Mouse (Mus musculus) hindbrain, postnatal 0 days (tissue): Measurements from ENCODE around the gene Cldn1. TPM values are rescaled to one million over a fixed set of nuclear protein-coding genes. Genes with fewer than 3 reads are reported as not detected.

Experiments used
- ATAC-seq: fragments of 200-750 bp; cut with Nextera tagmentation; 2 replicates; pipeline ENCODE4 v1.8.0; 2017; ENCODE audit warnings: mild to moderate bottlenecking, moderate TSS enrichment, moderate library complexity
- DNase-seq: peaks from one replicate; pipeline ENCODE4 v3.0.0-alpha.2; 2015; ENCODE audit warnings: low spot score
- H3K27ac ChIP-seq: fragments of 300-500 bp; sonication (generic); 2 replicates; pipeline ENCODE4 v1.5.1; 2014; ENCODE audit warnings: mild to moderate bottlenecking
- H3K27me3 ChIP-seq: fragments of 300-500 bp; sonication (generic); 2 replicates; pipeline ENCODE4 v1.6.1; 2014; ENCODE audit warnings: low read length, mixed read lengths; ENCODE audit not compliant: insufficient read depth
- H3K36me3 ChIP-seq: fragments of 300-500 bp; sonication (generic); 2 replicates; pipeline ENCODE4 v1.6.1; 2014; ENCODE audit warnings: low read length, mixed read lengths; ENCODE audit not compliant: insufficient read depth
- H3K4me1 ChIP-seq: fragments of 300-500 bp; sonication (generic); 2 replicates; pipeline ENCODE4 v1.6.1; 2014; ENCODE audit warnings: antibody characterized with exemption, low read length, mixed read lengths; ENCODE audit not compliant: insufficient read depth
- H3K4me2 ChIP-seq: fragments of 300-500 bp; sonication (generic); 2 replicates; pipeline ENCODE4 v1.6.1; 2014; ENCODE audit warnings: low read depth, mild to moderate bottlenecking, low read length, moderate library complexity, mixed read lengths
- H3K4me3 ChIP-seq: fragments of 300-500 bp; sonication (generic); 2 replicates; pipeline ENCODE4 v1.5.1; 2014; ENCODE audit warnings: low read length
- H3K9ac ChIP-seq: fragments of 300-500 bp; sonication (generic); replicated peaks from 2 replicates; pipeline ENCODE4 v1.6.1; 2014; ENCODE audit warnings: mild to moderate bottlenecking, low read length, moderate library complexity, mixed read lengths
- H3K9me3 ChIP-seq: fragments of 300-500 bp; sonication (generic); 2 replicates; pipeline ENCODE4 v1.6.1; 2016; ENCODE audit warnings: low read length, mixed read lengths
- CTCF ChIP-seq: IDR thresholded peaks from 2 replicates; pipeline ENCODE4 v1.5.1; 2016; ENCODE audit warnings: antibody characterized with exemption, control low read depth, low read depth
- WGBS: fragments of 180-500 bp; shearing (Covaris S2); extraction: QIAGEN DNeasy Blood & Tissue Kit; methylation state at CpG from one replicate; pipeline ENCODE4 v1.1.7; 2014; 5-methylcytosine and 5-hydroxymethylcytosine counted together
- polyA plus RNA-seq: library from polyadenylated mRNA; unstranded; fragments of >200 nt; fragmentation: Nextera tagmentation; extraction: Ambion mirVana; gene quantifications from 2 replicates; pipeline ENCODE4 v1.2.1, GENCODE M21; 2015
- total RNA-seq: library from RNA; depleted of rRNA; stranded (reverse); fragments of >200 nt; gene quantifications from 2 replicates; pipeline ENCODE4 v1.2.3, GENCODE M21; 2014

Gene Cldn1
- total and polyA plus RNA-seq, 2 experiments from 2014 or later, result 9.0 to 10.7 TPM

DNA sequence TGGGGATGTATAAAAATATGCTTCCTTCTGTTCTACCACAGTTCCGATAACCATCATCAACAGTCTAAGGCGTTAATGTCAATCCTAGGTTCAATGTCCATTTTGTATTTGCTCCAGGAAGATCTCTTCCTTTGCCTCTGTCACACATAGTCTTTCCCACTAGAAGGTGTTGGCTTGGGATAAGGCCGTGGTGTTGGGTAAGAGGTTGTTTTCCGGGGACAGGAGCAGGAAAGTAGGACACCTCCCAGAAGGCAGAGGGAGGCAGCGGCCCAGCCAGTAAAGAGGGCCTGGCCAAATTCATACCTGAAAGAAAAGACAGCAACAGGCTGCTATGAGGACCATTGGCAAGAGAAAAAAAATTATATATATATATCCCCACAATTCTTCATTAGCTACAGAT, 12.7 kb downstream of the Cldn1 start:
- H3K9ac ChIP-seq, result no peak overlapping the region
- H3K9me3 ChIP-seq, result no peaks in the 10 kb centered on the region
- no peak for TF ChIP-seq CTCF
- ATAC-seq, result no peak
- H3K36me3 ChIP-seq, result no peaks in the 10 kb centered on the region
- no peak overlapping the region for H3K4me2 ChIP-seq
- no peaks in the 10 kb centered on the region for H3K27me3 ChIP-seq
- no peak overlapping the region for H3K4me3 ChIP-seq
- DNase-seq, result no peak
- H3K27ac ChIP-seq, result no peak overlapping the region
- 93% methylated on average over 5 of the region's 5 CpGs for WGBS
- no peaks in the 10 kb centered on the region for H3K4me1 ChIP-seq

- 79% methylated on average over 5 of the region's 5 CpGs for WGBS
- no peaks in the 10 kb centered on the region for H3K9me3 ChIP-seq
- H3K27me3 ChIP-seq, result no peaks in the 10 kb centered on the region
- no peak for DNase-seq
- no peak overlapping the region for H3K9ac ChIP-seq
- no peaks in the 10 kb centered on the region for H3K36me3 ChIP-seq
- TF ChIP-seq CTCF, result no peak
- H3K4me1 ChIP-seq, result no peaks in the 10 kb centered on the region
- H3K27ac ChIP-seq, result no peak overlapping the region
- H3K4me2 ChIP-seq, result no peak overlapping the region
- H3K4me3 ChIP-seq, result no peak overlapping the region
- no peak for ATAC-seq
Measured at GRCm38 (mm10) chr16:26357863-26358780, 13.5 kb downstream of the Cldn1 start.

- no peaks in the 10 kb centered on the region for H3K36me3 ChIP-seq
- no peak for DNase-seq
- H3K9me3 ChIP-seq, result no peaks in the 10 kb centered on the region
- no peak for ATAC-seq
- H3K4me1 ChIP-seq, result no peaks in the 10 kb centered on the region
- H3K27ac ChIP-seq, result no peak overlapping the region
- no peak overlapping the region for H3K9ac ChIP-seq
- no peak overlapping the region for H3K4me3 ChIP-seq
- H3K4me2 ChIP-seq, result no peak overlapping the region
- no peaks in the 10 kb centered on the region for H3K27me3 ChIP-seq
- TF ChIP-seq CTCF, result no peak
- WGBS, result 91% methylated on average over 1 of the region's 1 CpGs
Measured at GRCm38 (mm10) chr16:26355513-26355912, 16.1 kb downstream of the Cldn1 start.

- ATAC-seq (no peak), DNase-seq (no peak)
- Histone ChIP-seq H3K4me1 (no peaks in the 10 kb centered on the region), H3K9ac (no peak overlapping the region), H3K27me3 (no peaks in the 10 kb centered on the region), H3K27ac (no peak overlapping the region), H3K4me3 (no peak overlapping the region), H3K9me3 (no peaks in the 10 kb centered on the region), H3K4me2 (no peak overlapping the region), H3K36me3 (no peaks in the 10 kb centered on the region)
- WGBS, result 81% methylated on average over 4 of the region's 4 CpGs
- no peak for TF ChIP-seq CTCF
Measured at GRCm38 (mm10) chr16:26350786-26351185, 20.9 kb downstream of the Cldn1 start.

GRCm38 (mm10) chr16:26348809-26349208, 22.8 kb downstream of the Cldn1 start:
- Histone ChIP-seq H3K27ac (no peak overlapping the region), H3K9ac (no peak overlapping the region), H3K9me3 (no peaks in the 10 kb centered on the region), H3K36me3 (no peaks in the 10 kb centered on the region), H3K4me3 (no peak overlapping the region), H3K4me1 (no peaks in the 10 kb centered on the region), H3K27me3 (no peaks in the 10 kb centered on the region), H3K4me2 (no peak overlapping the region)
- 80% methylated on average over 1 of the region's 1 CpGs for WGBS
- TF ChIP-seq CTCF, result no peak
- DNase-seq (no peak), ATAC-seq (no peak)

DNA sequence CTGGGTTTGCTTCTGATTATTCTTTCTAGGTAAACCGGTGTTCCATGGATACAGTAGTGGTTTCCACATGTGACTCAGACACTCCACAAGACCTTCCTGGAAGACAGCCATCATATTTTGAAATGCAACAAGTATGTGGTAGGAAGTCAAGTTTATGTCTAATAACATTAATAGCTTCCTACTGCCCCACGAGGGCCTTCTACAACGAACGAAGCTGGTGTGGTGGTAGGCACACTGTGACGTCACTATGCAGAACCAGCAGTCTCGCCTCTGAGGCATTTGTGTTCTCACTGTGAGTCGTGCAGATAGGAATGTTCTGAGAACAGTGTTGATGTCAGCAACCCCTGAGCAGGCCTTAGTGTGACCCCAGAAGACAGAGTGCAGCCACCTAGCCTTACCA, 55.4 kb downstream of the Cldn1 start:
- Histone ChIP-seq H3K36me3 (no peaks in the 10 kb centered on the region), H3K27me3 (no peaks in the 10 kb centered on the region), H3K4me2 (no peak overlapping the region), H3K27ac (no peak overlapping the region), H3K9me3 (no peaks in the 10 kb centered on the region), H3K9ac (no peak overlapping the region), H3K4me3 (no peak overlapping the region), H3K4me1 (no peaks in the 10 kb centered on the region)
- ATAC-seq (no peak), DNase-seq (no peak)
- no peak for TF ChIP-seq CTCF
- 78% methylated on average over 7 of the region's 7 CpGs for WGBS

DNA sequence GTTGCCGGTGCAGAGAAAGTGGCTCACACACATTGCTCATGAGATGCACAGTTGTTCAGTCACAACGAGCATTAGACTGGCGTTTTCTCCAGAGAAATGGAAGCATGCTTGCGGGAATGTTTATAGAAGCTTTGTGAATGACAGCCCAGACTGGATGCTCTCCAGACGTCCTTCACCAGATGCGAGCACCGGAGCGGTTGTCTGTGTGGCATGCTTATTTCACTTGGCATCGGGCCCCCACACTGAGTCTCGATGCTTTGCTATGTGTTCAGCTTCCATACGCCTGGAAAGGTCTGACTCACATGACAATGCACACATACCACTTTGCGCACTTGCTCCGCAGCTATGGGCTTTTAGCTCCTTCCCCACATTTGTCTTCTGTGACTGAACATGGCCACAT, 56.8 kb downstream of the Cldn1 start:
- 42% methylated on average over 13 of the region's 13 CpGs for WGBS
- Histone ChIP-seq H3K4me3 (no peak overlapping the region), H3K36me3 (no peaks in the 10 kb centered on the region), H3K9me3 (no peaks in the 10 kb centered on the region), H3K4me2 (no peak overlapping the region), H3K27ac (no peak overlapping the region), H3K9ac (no peak overlapping the region), H3K27me3 (no peaks in the 10 kb centered on the region), H3K4me1 (no peaks in the 10 kb centered on the region)
- no peak for TF ChIP-seq CTCF
- peak; percentile 13 for DNase-seq
- no peak for ATAC-seq
